Mouse (Mus musculus) layer of hippocampus, adult 18-20 months (tissue): Measurements from ENCODE around the gene Plxna2. TPM values are rescaled to one million over a fixed set of nuclear protein-coding genes. Genes with fewer than 3 reads are reported as not detected.

Source experiments
- DNase-seq, 2 experiments: peaks; one replicate each; pipeline ENCODE4 v3.0.0; 2022; ENCODE audit warnings: low spot score in 2 of 2
- total RNA-seq, 2 experiments: library from RNA; stranded (reverse); gene quantifications; 2 replicates each; pipeline ENCODE4 v1.2.3; 2021

The Plxna2 gene
- total RNA-seq, 2 experiments from 2014 or later, result 62.3 to 66.4 TPM

GRCm38 (mm10) chr1:194622174-194622573, 4.2 kb downstream of the Plxna2 start:
- DNase-seq, result no peak

DNA sequence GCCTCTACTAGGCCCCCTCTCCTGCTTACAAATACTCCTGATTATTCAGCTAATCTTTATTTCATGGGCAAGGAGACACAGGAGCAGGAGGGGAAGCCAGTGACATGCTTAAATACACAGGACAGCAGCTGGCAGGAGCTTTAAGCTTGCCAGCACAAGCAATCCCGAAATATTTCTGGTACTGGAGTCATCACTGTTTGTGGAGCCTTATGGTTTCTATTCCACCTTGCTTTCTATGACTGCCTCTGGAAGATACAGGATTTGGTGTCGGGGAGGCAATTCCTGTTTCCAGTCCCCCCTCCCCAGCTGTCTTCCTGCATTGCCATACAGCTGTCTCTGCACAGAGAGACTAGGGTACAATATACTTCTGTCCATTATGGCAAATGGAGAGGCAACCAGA, 4.7 kb downstream of the Plxna2 start:
- no peak for DNase-seq

GRCm38 (mm10) chr1:194623641-194624040, 5.6 kb downstream of the Plxna2 start:
- DNase-seq, result no peak

DNA sequence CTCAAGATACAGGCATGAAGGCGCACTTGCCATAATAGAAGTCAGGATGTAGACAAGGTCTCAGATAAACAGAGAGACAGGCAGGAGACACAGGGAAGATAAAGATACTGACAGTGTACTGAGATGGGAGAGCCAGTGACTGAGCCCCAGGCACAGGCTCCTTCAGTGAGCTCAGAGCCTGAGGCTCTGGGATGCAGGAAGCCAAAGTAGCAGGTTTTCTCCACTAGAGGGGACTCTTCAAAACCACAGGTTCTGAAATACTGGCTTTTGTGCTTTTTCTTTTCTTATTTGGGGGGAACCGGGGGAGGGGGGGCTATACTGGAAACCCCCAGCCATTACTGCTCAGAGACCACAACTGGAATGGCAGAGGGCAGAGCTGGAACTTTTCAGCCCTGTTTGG, 6.4 kb downstream of the Plxna2 start:
- peak in 1 of 2 experiments; percentile 67 for DNase-seq

- DNase-seq, result no peak
These were observed 7.0 kb downstream of the Plxna2 start for GRCm38 (mm10) chr1:194624973-194625372.

DNA sequence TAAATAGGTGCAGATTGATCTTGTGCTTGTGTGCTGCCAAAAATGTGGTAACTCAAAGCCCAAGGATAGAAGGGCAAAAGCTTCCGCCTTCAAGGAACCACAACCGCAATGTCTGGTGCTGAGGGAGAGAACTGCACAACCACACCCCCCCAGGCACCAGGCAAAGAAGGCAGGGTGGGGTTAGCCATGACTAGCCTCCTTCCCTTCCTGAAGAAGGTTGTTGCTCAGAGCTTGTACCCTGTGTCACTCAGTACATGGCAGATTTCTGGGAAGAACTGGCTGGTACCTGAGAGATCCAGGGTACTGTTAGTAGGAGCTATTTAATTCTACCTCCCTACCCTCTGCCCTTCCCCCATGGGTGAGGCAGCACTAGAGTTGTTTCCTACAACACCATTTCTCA, 8.1 kb downstream of the Plxna2 start:
- DNase-seq, result no peak

- no peak for DNase-seq
These were observed 9.3 kb downstream of the Plxna2 start for GRCm38 (mm10) chr1:194627286-194627685.

- DNase-seq, result no peak
These were observed 11.2 kb downstream of the Plxna2 start for GRCm38 (mm10) chr1:194629135-194629689.

DNA sequence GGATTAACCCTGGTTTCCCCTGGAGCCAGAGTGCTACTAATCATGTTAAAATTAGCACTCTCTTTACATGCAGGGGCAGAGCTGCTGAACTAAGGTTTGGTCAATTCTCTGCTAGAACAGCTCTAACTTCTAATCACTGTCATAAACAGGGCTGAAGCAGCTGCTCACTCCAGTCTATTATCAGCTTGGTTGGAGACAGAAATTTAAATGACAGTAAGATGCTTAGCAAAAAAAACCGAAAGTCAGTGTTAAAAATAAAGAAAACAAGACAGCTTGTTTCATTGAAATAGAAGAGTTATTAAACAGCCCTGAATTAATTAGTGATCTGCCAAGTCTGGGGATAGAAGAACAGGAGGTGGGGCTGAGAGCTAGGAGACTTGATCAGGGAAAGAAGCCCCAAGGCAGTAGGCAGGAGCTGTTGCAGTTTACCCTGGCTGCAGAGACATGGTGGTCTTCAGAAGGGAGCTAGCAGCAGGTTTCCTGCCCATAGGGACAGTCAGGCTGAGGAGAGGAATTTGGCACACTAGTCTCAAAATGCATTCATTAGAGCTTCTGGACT, 12.6 kb downstream of the Plxna2 start:
- no peak for DNase-seq

- no peak for DNase-seq
These were observed 13.6 kb downstream of the Plxna2 start for GRCm38 (mm10) chr1:194631574-194631973.

DNA sequence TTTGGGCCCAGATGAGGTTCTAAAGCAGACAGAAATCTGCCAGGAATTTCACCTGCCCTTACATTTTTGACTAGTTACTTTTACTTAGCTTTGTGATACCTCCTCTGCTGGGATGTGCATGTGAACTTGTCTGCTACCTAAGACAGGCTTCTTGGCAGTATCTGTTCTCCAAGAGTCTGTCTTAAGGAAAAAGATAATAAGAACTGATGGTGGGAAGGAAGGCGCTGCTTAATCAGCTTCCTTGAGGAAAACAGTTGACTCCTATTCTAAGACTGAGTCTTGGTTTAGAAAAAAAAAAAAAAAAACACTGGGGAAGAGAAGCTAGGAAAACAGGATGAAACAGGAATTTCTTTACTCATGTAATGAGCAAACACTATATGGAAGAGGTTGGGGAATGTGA, 14.0 kb downstream of the Plxna2 start:
- DNase-seq, result no peak

- DNase-seq, result no peak
These were observed 17.4 kb downstream of the Plxna2 start for GRCm38 (mm10) chr1:194635411-194635810.

DNA sequence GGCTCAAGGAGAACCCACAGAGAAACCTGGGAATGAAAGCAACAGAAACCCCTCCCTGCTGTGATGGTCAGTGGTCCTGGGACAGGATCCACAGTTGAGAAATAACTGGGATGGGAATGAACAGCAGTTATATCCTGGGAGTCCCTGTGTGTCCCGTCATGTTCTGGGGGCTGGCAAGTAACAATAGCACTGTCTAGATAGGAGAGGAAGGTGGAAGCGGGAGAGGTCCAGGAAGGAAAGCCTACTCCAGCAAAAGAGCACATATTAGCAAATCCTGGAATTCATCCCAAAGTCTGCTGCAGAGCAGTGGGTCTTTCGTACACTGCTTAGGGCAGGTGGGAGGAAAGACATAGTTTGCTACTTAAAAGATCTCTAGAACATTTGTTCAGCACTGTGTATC, 17.9 kb downstream of the Plxna2 start:
- DNase-seq, result no peak

DNA sequence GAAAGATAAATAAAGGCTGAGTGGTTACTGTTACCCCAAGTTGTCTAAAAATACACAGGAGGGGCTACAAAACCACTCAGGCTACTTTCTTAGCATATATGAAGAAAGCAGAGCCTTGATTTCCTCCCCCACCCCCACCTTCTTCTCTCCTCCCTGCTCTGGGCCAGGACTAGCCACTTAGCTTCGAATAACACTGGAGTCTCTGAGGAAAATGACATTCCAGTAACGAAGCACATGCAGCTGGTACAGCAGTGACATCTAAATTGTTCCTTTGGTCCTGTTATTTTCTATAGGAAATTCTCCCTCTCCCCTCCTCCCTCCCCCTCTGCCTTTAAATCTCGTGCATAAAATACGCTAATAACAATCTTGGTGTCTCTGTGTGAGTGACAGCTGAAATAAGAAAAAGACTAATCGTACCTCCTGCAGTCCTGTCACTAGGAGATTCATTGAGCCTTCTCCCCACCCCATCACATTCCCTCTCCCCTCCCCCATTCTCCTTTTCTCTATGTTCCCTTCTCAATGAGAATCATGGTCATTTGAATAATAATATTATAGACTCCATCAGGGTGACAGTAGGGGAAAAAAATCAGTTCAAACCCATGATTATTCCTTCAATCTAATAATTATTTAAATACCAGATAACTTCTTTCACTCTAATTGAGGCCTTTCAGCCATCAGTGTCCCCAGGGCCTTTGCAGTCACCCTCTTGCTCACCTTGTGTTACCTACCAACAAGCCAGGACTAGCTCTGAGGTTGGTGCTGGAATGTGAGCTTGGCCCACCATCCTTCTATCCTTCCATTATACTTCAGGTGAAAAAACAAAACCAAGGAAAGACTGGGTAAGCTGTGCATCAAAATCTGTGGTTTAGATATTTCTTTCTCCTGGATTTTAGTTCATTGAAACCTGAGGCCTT, 19.6 kb downstream of the Plxna2 start:
- no peak for DNase-seq

- no peak for DNase-seq
These were observed 23.7 kb downstream of the Plxna2 start for GRCm38 (mm10) chr1:194641601-194642301.

GRCm38 (mm10) chr1:194642302-194642787, 24.3 kb downstream of the Plxna2 start:
- DNase-seq, result no peak

GRCm38 (mm10) chr1:194643930-194644329, 25.9 kb downstream of the Plxna2 start:
- no peak for DNase-seq

- no peak for DNase-seq
These were observed 27.9 kb downstream of the Plxna2 start for GRCm38 (mm10) chr1:194645898-194646297.

DNA sequence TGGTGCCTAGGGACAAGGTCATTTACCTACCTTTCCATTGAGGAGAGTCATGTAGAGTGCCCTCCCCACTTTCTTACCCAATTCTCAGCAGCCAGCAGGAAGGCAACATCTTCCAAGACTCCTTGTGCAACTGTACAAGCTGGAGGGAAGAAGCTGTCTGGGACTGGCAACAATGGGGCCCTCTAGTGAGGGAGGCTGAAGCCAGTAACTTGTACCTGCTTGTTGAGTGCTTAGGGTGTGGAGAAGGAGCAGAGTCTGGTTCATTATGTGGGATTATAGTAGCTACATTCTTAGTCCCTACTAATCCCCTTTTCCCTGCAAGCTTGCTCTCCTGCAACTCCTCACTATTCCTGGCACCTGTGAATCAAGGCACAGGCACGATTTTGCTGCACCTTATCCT, 32.1 kb downstream of the Plxna2 start:
- DNase-seq, result no peak

- DNase-seq, result no peak
These were observed 32.5 kb downstream of the Plxna2 start for GRCm38 (mm10) chr1:194650566-194650965.

DNA sequence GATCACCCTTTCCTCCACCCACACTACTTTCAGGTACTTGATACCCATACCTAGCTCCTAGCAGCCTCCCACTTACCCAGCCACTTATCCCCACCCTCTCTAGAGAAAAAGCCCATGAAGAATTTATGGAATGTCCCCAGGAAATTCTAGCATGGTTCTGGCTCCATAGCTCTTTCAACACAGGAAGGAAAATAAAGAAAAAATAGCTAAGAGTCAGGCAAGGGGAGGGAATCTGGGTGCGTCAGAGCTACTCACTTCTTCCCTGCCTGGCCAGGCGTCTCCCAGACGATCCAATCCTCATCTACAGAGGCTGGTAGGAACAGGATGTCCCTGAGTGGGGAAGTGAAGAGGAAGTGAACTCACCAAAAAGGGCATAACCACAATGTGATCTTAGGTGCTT, 34.0 kb downstream of the Plxna2 start:
- no peak for DNase-seq
